In the genomic region with DNA sequence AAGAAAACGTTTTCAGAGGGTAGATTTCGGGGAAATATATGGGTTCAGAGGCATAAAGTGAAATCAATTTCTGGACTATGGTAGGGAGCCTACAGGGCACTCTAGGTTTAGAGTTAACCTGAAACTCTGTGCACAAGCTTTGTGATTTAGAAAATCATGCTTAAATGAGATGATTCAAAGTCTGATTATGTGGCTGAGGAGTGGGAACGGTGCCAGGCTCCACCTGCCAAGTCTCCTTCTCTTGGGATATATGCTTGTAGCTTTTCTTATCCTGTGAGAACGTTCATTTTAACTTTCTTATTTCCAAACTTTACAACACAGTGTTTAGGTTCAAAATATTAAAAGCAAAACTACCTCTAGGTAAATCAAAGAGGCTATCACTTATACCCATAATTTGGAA, we compare ENCODE assay signal across 9 mouse cellular contexts. TPM values are rescaled to one million over a fixed set of nuclear protein-coding genes. Genes with fewer than 3 reads are reported as not detected.
DNase-seq lines count a peak whose midpoint lies in the region; ATAC-seq and TF ChIP-seq lines count a peak whose summit lies in the region.
"Had no signal": no experiment of that assay in that cellular context is flagged by ENCODE, and none has a peak within 500 bp of the region (broad histone marks: within the 10 kb centered on the region; RNA-seq: fewer than 3 reads in every experiment).

No protein-coding gene starts in this region.

- WGBS in kidney, adult 2 months, result 35% methylated on average over 4 of the region's 4 CpGs
- 50% methylated on average over 4 of the region's 4 CpGs for WGBS in kidney, postnatal 0 days

- no peak for TF ChIP-seq POLR2A in kidney, adult 2 months (IDR thresholded peaks at IDR 0.05; ENCODE audit: low read depth, low read length)

- no peaks in the 10 kb centered on the region for H3K9me3 ChIP-seq in kidney, postnatal 0 days (replicated peaks; ENCODE audit: low read length)

- no peak overlapping the region for H3K4me3 ChIP-seq in kidney, adult 2 months (ENCODE audit: insufficient read depth, low read depth, low read length)
- peak overlapping the region; percentile 49; the same call in 1 of the 2 replicates for H3K4me3 ChIP-seq in brown adipose tissue, adult 24 weeks (ENCODE audit: insufficient read depth, low read depth, low read length)
- H3K4me3 ChIP-seq in kidney, postnatal 0 days (replicated peaks; ENCODE audit: low read depth, low read length), result no peak overlapping the region
- H3K4me3 ChIP-seq: midbrain, embryonic 12.5 days had no signal

- peak overlapping the region; percentile 70; the same call in 1 of the 2 replicates for H3K4me2 ChIP-seq in kidney, postnatal 0 days (ENCODE audit: low read length)
- H3K4me2 ChIP-seq: midbrain, embryonic 12.5 days had no signal

- no peak for TF ChIP-seq CTCF in kidney, adult 2 months (conservative IDR thresholded peaks at IDR 0.05; ENCODE audit: insufficient read depth, insufficient read length, low read depth, low read length)
- TF ChIP-seq CTCF in kidney, postnatal 0 days (IDR thresholded peaks at IDR 0.05; ENCODE audit: low read depth), result no peak

- DNase-seq in kidney, adult 2 months, result peak; percentile 66
- no peak for DNase-seq in kidney, adult 11 months
- DNase-seq in NIH3T3 (ENCODE audit: low read depth), result peak; percentile 77
- DNase-seq in kidney, postnatal 0 days (ENCODE audit: low spot score), result no peak
- no peak for DNase-seq in thymus, postnatal 25 days
- no peak for DNase-seq in layer of hippocampus, adult 9-11 months
- DNase-seq: forebrain, postnatal 0 days had no signal

- no peak for ATAC-seq in kidney, postnatal 0 days (replicated peaks; ENCODE audit: low FRiP score, low read depth)
- ATAC-seq: forebrain, postnatal 0 days had no signal

- no peak overlapping the region for H3K9ac ChIP-seq in kidney, postnatal 0 days (ENCODE audit: low read depth, low read length)
- H3K9ac ChIP-seq: forebrain, postnatal 0 days; midbrain, embryonic 12.5 days had no signal

- no peak overlapping the region for H3K27ac ChIP-seq in kidney, adult 2 months (ENCODE audit: insufficient read depth, low read depth, low read length)
- no peak overlapping the region for H3K27ac ChIP-seq in brown adipose tissue, adult 24 weeks (replicated peaks; ENCODE audit: low read depth, low read length)
- no peak overlapping the region for H3K27ac ChIP-seq in kidney, postnatal 0 days
- H3K27ac ChIP-seq: midbrain, embryonic 12.5 days had no signal

- H3K4me1 ChIP-seq in kidney, adult 2 months (ENCODE audit: control insufficient read depth, insufficient read depth, low read length), result peaks cover 15% of the 10 kb centered on the region; the same call in 1 of the 2 replicates
- H3K4me1 ChIP-seq in brown adipose tissue, adult 24 weeks (ENCODE audit: control insufficient read depth, insufficient read depth, insufficient read length, low read length), result peaks cover 8% of the 10 kb centered on the region
- H3K4me1 ChIP-seq in kidney, postnatal 0 days (replicated peaks; ENCODE audit: insufficient read depth, low read length), result peaks cover 3% of the 10 kb centered on the region; the same call in 1 of the 2 replicates

- H3K36me3 ChIP-seq in kidney, adult 2 months (ENCODE audit: control insufficient read depth, insufficient read depth, low read length), result no peaks in the 10 kb centered on the region
- no peaks in the 10 kb centered on the region for H3K36me3 ChIP-seq in kidney, postnatal 0 days (ENCODE audit: insufficient read depth, low read length)
- H3K36me3 ChIP-seq: midbrain, embryonic 12.5 days had no signal

- no peaks in the 10 kb centered on the region for H3K27me3 ChIP-seq in kidney, adult 2 months (replicated peaks; ENCODE audit: control insufficient read depth, insufficient read depth, low read length)
- no peaks in the 10 kb centered on the region for H3K27me3 ChIP-seq in kidney, postnatal 0 days (ENCODE audit: insufficient read depth, low read length)
- H3K27me3 ChIP-seq: midbrain, embryonic 12.5 days had no signal

RNA-seq across cellular contexts. Expression of gene Ric1, which starts 2.5 kb away (rescaled TPM):
- 8.9 and 10.4 TPM in 2 replicates for polyA plus RNA-seq in kidney, adult 2 months (2012; rRNA removed)
- polyA plus RNA-seq in brown adipose tissue, adult 24 weeks (2012; ENCODE audit: insufficient read depth, insufficient read length, missing spikeins), result 21.6 and 23.3 TPM in 2 replicates
- 13.5 and 13.6 TPM in 2 replicates for polyA plus RNA-seq in kidney, postnatal 0 days (2015; fragmentation: Nextera tagmentation; extraction: Ambion mirVana)

Comparison
In these comparisons a context has a peak if more than half of its experiments do, and no peak if none do; other contexts are left out.
1. DNase-seq: peak in kidney, adult 2 months (single experiment) and NIH3T3 (single experiment); none in kidney, adult 11 months (single experiment), kidney, postnatal 0 days (single experiment), thymus, postnatal 25 days (single experiment) and layer of hippocampus, adult 9-11 months (single experiment).